Mouse (Mus musculus): ENCODE results near the gene Icam1.
"Not testable (repeated sequence)": the region's sequence is repeated elsewhere in the genome, so short reads cannot be mapped to it uniquely, and the experiment has no call there.

Icam1 gene

GRCm38 (mm10) chr9:20993165-20993898 lies 22.5 kb upstream of the Icam1 start:
- DNase-seq: no peak

GRCm38 (mm10) chr9:20995069-20995468 lies 20.7 kb upstream of the Icam1 start:
- no peak for DNase-seq

GRCm38 (mm10) chr9:20997065-20997464 lies 18.7 kb upstream of the Icam1 start:
- DNase-seq: no peak

GRCm38 (mm10) chr9:20998337-20998736 lies 17.4 kb upstream of the Icam1 start:
- not testable (repeated sequence) for DNase-seq

GRCm38 (mm10) chr9:21000811-21001210 lies 15.0 kb upstream of the Icam1 start:
- no peak for DNase-seq

- DNase-seq: no peak
Measured at GRCm38 (mm10) chr9:21001651-21002200, 14.1 kb upstream of the Icam1 start.

- DNase-seq: no peak
Measured at GRCm38 (mm10) chr9:21002270-21002626, 13.5 kb upstream of the Icam1 start.

GRCm38 (mm10) chr9:21002627-21003551 lies 12.9 kb upstream of the Icam1 start, which contains the start of gene Mrpl4:
Mrpl4 (plus strand) TSS chr9:21002738.
- peak; percentile 83 for DNase-seq

- DNase-seq: no peak
Measured at GRCm38 (mm10) chr9:21007313-21007952, 8.4 kb upstream of the Icam1 start.

GRCm38 (mm10) chr9:21008007-21008406 lies 7.8 kb upstream of the Icam1 start:
- no peak for DNase-seq

- DNase-seq: no peak
Measured at GRCm38 (mm10) chr9:21010362-21010761, 5.4 kb upstream of the Icam1 start.

- DNase-seq: not testable (repeated sequence)
Measured at GRCm38 (mm10) chr9:21010939-21011541, 4.7 kb upstream of the Icam1 start.

GRCm38 (mm10) chr9:21011846-21012312 lies 3.9 kb upstream of the Icam1 start:
- no peak for DNase-seq

GRCm38 (mm10) chr9:21012368-21012767 lies 3.4 kb upstream of the Icam1 start:
- no peak for DNase-seq

- peak; percentile 72 for DNase-seq
Measured at GRCm38 (mm10) chr9:21014691-21015570, 854 bp upstream of the Icam1 start.

- peak; percentile 35 for DNase-seq
Measured at GRCm38 (mm10) chr9:21016331-21017176, 769 bp downstream of the Icam1 start.

GRCm38 (mm10) chr9:21017177-21017575 lies 1.4 kb downstream of the Icam1 start:
- peak; percentile 50 for DNase-seq

GRCm38 (mm10) chr9:21018600-21018999 lies 2.8 kb downstream of the Icam1 start:
- DNase-seq: no peak

GRCm38 (mm10) chr9:21021363-21021762 lies 5.6 kb downstream of the Icam1 start:
- no peak for DNase-seq

GRCm38 (mm10) chr9:21022288-21022687 lies 6.5 kb downstream of the Icam1 start:
- no peak for DNase-seq
